Mouse (Mus musculus) heart, adult 2 months (tissue): ENCODE data around the gene Tm4sf19. TPM values are rescaled to one million over a fixed set of nuclear protein-coding genes. Genes with fewer than 3 reads are reported as not detected.

ENCODE experiments used
- DNase-seq, 2 experiments: peaks; one replicate each; pipeline ENCODE4 v3.0.0; 2021
- H3K27ac ChIP-seq: fragments of 200-600 bp; 2 replicates; pipeline ENCODE4 v1.8.1; 2022
- H3K27me3 ChIP-seq: fragments of 200-500 bp; 2 replicates; pipeline ENCODE4 v1.6.1; 2012; ENCODE audit warnings: mild to moderate bottlenecking, low read length, inconsistent platforms, mixed read lengths; ENCODE audit not compliant: control insufficient read depth, insufficient read depth
- H3K36me3 ChIP-seq: fragments of 200-500 bp; 2 replicates; pipeline ENCODE4 v1.6.1; 2012; ENCODE audit warnings: low read length, inconsistent platforms; ENCODE audit not compliant: control insufficient read depth, insufficient read depth
- H3K4me1 ChIP-seq: fragments of 200-500 bp; 2 replicates; pipeline ENCODE4 v1.6.1; 2011; ENCODE audit warnings: low read length; ENCODE audit not compliant: control insufficient read depth, insufficient read depth
- H3K4me3 ChIP-seq: fragments of 200-600 bp; 2 replicates; pipeline ENCODE4 v1.8.1; 2022
- H3K79me2 ChIP-seq: fragments of 200-500 bp; replicated peaks from 2 replicates; pipeline ENCODE4 v1.6.1; 2012; ENCODE audit warnings: mild to moderate bottlenecking, inconsistent platforms, low read length, moderate library complexity, mixed read lengths; ENCODE audit not compliant: control insufficient read depth, insufficient read depth
- H3K9ac ChIP-seq: fragments of 200-500 bp; 2 replicates; pipeline ENCODE4 v1.6.1; 2012; ENCODE audit warnings: low read depth, mild to moderate bottlenecking, control low read depth, inconsistent platforms, low read length, mixed read lengths
- CTCF ChIP-seq: fragments of 200-600 bp; IDR thresholded peaks from 2 replicates; pipeline ENCODE4 v1.8.1; 2022; ENCODE audit warnings: antibody characterized with exemption, mild to moderate bottlenecking, moderate library complexity
- EP300 ChIP-seq: fragments of 200-500 bp; IDR thresholded peaks from 2 replicates; pipeline ENCODE4 v1.6.1; 2011; ENCODE audit warnings: low read depth, low read length, control low read depth; ENCODE audit not compliant: insufficient read depth
- POLR2A ChIP-seq: fragments of 200-500 bp; IDR thresholded peaks from 2 replicates; pipeline ENCODE4 v1.6.1; 2011; ENCODE audit warnings: mild to moderate bottlenecking, low read depth, low read length, control low read depth; ENCODE audit not compliant: insufficient read depth
- WGBS: fragments of 180-500 bp; shearing (Covaris S2); methylation state at CpG from one replicate; pipeline ENCODE4 v1.1.7; 2018; 5-methylcytosine and 5-hydroxymethylcytosine counted together
- intact Hi-C: fragments of 180-260 bp; cut with DNase I; formaldehyde crosslinking; loops from one replicate; pipeline ENCODE4 v1.15.1; 2025
- polyA plus RNA-seq: library from polyadenylated mRNA; depleted of rRNA; stranded (reverse); fragments of >200 nt; gene quantifications from 2 replicates; pipeline ENCODE4 v1.2.3, GENCODE M21; 2012
- total RNA-seq, 2 experiments: library from RNA; stranded (reverse); gene quantifications; 2 replicates each; pipeline ENCODE4 v1.2.3; 2021

The Tm4sf19 gene
- total and polyA plus RNA-seq, 3 experiments = 0.12 TPM; not detected in 2

DNA sequence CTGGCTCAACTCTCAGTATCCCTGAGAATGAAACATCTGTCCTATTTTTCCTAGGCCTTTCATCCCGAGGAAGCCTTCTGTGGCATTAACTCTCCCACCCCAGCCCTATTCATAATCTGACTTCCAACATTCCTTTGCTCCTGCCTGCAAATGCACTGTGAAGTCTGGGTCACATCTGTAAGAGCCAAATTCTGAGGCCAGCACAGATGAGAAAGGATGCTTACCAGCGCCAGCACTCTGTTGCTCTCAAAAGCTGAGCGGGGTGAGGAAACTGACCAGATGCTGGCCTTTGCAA is 3.8 kb upstream of the Tm4sf19 start:
- H3K27ac ChIP-seq = peak overlapping the region; percentile 43
- WGBS = 38% methylated on average over 3 of the region's 3 CpGs

DNA sequence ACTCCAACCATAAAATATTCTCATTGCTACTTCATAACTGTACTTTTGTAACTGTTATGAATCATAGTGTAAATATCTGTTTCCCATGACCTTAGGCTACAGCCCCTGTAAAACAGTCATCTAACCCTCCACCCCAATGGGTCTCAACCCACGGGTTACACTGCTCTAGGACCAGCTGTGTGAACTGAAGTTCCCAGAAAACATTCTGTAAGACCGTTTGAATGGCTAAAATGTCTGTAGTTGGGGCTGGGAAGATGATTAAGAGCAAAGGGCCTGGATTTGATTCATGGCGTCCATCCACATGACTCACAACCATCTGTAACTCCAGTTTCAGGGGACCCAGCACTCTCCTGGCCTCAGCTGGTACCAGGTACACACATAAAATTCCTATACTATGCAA is 2.1 kb upstream of the Tm4sf19 start:
- intact Hi-C loops = no loop called here
- no peak for DNase-seq

More for the DNA sequence above, 3.8 kb upstream of the Tm4sf19 start:
- Histone ChIP-seq H3K79me2 (no peaks in the 10 kb centered on the region), H3K27me3 (no peaks in the 10 kb centered on the region), H3K9ac (no peak overlapping the region), H3K36me3 (no peaks in the 10 kb centered on the region), H3K4me1 (peaks cover 4% of the 10 kb centered on the region), H3K4me3 (no peak overlapping the region)
- intact Hi-C loops = no loop called here
- TF ChIP-seq POLR2A (no peak), CTCF (no peak), EP300 (no peak)
- no peak for DNase-seq

DNA sequence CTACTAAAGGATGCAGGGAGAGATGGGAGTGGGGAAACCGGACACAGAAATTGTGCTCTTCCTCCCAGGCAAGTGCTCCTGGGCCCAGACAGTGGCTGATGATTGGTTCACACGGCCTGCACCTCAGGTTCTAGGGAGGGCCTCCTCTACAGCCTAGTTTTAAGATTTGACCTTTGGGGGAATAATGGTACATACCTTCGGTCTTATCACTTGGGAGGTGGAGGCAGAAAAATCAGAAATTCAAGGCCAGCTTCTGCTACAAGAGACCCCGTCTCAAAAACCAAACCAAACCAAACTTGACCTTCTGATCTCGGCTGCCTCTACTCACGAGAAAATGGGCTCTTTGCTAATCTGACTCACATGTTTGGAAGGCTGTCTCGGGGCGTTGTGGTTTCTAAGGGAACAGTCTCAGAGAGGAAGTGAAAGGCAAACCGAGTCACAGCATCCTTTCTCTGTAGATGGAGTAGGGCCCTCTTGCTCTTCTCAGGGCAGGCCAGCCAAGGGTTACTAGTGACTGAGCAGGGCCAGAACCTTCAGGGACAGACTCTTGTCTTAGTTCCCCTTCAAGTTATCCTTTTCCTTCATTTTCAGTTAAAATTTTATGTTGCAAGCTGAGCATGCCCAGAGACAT is 1.1 kb downstream of the Tm4sf19 start:
- H3K4me1 ChIP-seq = peaks cover 2% of the 10 kb centered on the region; the same call in 1 of the 2 replicates
- no peak overlapping the region for H3K4me3 ChIP-seq
- TF ChIP-seq EP300 (no peak), POLR2A (no peak), CTCF (no peak)
- H3K27me3 ChIP-seq = no peaks in the 10 kb centered on the region
- H3K79me2 ChIP-seq = no peaks in the 10 kb centered on the region
- WGBS = 75% methylated on average over 9 of the region's 9 CpGs
- no peaks in the 10 kb centered on the region for H3K36me3 ChIP-seq
- peak in 1 of 2 experiments; percentile 26 for DNase-seq
- no peak overlapping the region for H3K9ac ChIP-seq
- intact Hi-C loops = no loop called here
- H3K27ac ChIP-seq = no peak overlapping the region

More for the DNA sequence above, 2.1 kb upstream of the Tm4sf19 start:
- 72% methylated on average over 3 of the region's 3 CpGs for WGBS
- Histone ChIP-seq H3K9ac (no peak overlapping the region), H3K4me1 (peaks cover 4% of the 10 kb centered on the region), H3K27me3 (no peaks in the 10 kb centered on the region), H3K79me2 (no peaks in the 10 kb centered on the region), H3K36me3 (no peaks in the 10 kb centered on the region), H3K4me3 (no peak overlapping the region), H3K27ac (no peak overlapping the region)
- no peak for TF ChIP-seq EP300
- no peak for TF ChIP-seq CTCF
- no peak for TF ChIP-seq POLR2A

DNA sequence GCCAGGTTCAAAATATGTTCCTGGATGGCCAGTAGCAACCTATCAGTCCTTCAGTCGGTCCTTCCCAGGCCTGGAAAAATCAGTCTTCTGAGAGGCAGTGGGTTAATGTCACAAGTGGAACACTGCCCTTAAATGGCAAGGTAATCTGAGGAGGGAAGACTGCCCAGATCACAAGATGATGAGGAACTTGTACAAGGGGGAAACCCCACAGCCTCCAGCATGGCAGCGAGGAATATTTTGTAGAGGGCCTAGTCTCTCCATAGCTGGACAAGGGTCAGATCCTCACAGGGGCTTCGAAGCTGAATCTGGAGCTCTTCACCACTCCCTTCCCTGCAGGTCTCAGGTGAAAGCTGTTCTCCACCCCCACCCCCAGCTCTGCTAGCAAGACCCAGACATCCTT is 2.5 kb downstream of the Tm4sf19 start:
- Histone ChIP-seq H3K79me2 (no peaks in the 10 kb centered on the region), H3K9ac (no peak overlapping the region), H3K4me1 (no peaks in the 10 kb centered on the region), H3K36me3 (no peaks in the 10 kb centered on the region), H3K27ac (no peak overlapping the region), H3K4me3 (no peak overlapping the region), H3K27me3 (no peaks in the 10 kb centered on the region)
- 80% methylated on average over 3 of the region's 3 CpGs for WGBS
- intact Hi-C loops = no loop called here
- DNase-seq = no peak
- TF ChIP-seq CTCF = no peak
- TF ChIP-seq EP300 = no peak
- no peak for TF ChIP-seq POLR2A

DNA sequence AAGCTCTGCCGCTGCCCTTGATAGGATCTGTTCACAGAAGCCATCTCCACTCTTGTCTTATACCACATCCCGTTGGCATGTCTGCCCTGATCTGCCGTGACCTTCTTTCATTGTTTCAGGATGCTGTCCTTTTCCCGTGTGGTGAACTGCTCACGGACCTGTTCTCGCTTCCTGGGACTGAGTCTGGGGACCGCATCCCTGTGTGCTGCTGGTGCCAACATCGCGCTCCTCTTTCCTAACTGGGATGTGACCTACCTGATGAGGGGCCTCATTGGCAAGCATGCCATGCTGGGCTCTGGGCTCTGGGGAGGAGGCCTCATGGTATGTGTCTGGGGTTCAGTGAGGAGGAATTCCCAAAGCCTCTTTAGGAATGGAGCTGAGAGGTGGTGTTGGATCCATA is 5.4 kb downstream of the Tm4sf19 start:
- TF ChIP-seq POLR2A = no peak
- no peak for TF ChIP-seq EP300
- TF ChIP-seq CTCF = no peak
- Histone ChIP-seq H3K27me3 (no peaks in the 10 kb centered on the region), H3K4me3 (no peak overlapping the region), H3K36me3 (no peaks in the 10 kb centered on the region), H3K4me1 (no peaks in the 10 kb centered on the region), H3K79me2 (no peaks in the 10 kb centered on the region), H3K9ac (no peak overlapping the region), H3K27ac (no peak overlapping the region)
- 90% methylated on average over 9 of the region's 9 CpGs for WGBS
- DNase-seq = no peak
- intact Hi-C loops = no loop called here

DNA sequence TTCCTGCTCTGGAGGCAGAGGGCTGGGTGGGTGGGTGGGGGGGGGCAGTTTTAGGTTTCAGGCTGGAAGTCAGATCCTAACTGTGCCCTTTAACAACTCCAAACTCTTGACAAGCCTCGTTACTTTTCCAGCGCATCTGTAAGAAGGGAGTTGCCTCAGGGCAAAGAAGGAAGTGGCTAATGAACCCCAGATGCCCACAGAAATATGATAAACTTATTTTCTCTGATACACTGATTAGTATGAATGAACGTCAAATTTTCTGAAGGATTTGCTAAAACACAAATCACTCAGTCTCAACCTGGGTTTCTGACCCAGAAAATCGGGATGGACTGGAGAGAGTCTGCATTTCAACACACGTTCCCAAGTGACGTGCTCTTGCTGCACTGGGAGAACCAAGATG is 6.4 kb downstream of the Tm4sf19 start:
- no peaks in the 10 kb centered on the region for H3K4me1 ChIP-seq
- no peaks in the 10 kb centered on the region for H3K27me3 ChIP-seq
- TF ChIP-seq POLR2A = no peak
- no peak for TF ChIP-seq CTCF
- TF ChIP-seq EP300 = no peak
- H3K79me2 ChIP-seq = no peaks in the 10 kb centered on the region
- no peak overlapping the region for H3K4me3 ChIP-seq
- no peaks in the 10 kb centered on the region for H3K36me3 ChIP-seq
- no peak overlapping the region for H3K9ac ChIP-seq
- H3K27ac ChIP-seq = no peak overlapping the region
- no peak for DNase-seq
- intact Hi-C loops = no loop called here
- 74% methylated on average over 6 of the region's 6 CpGs for WGBS
